Mouse (Mus musculus): Measurements from ENCODE around the gene Ano10.

The Ano10 gene

GRCm38 (mm10) chr9:122305302-122305701 lies 11.1 kb upstream of the Ano10 start:
- in situ Hi-C loops (cut with MboI; ENCODE audit: low pct_unique_long_range_greater_than_20kb in 1 of 2, low sequenced_read_pairs in 2 of 2, unreplicated experiment in 1 of 2): no loop called here

GRCm38 (mm10) chr9:122296169-122296568 lies 1.9 kb upstream of the Ano10 start:
- in situ Hi-C loops (cut with MboI; ENCODE audit: low pct_unique_long_range_greater_than_20kb in 1 of 2, low sequenced_read_pairs in 2 of 2, unreplicated experiment in 1 of 2): no loop called here

- in situ Hi-C loops (cut with MboI; ENCODE audit: low pct_unique_long_range_greater_than_20kb in 1 of 2, low sequenced_read_pairs in 2 of 2, unreplicated experiment in 1 of 2): no loop called here
Observed at GRCm38 (mm10) chr9:122295396-122295795, 1.2 kb upstream of the Ano10 start.

- in situ Hi-C loops (cut with MboI; ENCODE audit: low pct_unique_long_range_greater_than_20kb in 1 of 2, low sequenced_read_pairs in 2 of 2, unreplicated experiment in 1 of 2): no loop called here
Observed at GRCm38 (mm10) chr9:122293865-122294241, 370 bp downstream of the Ano10 start.

GRCm38 (mm10) chr9:122290192-122290591 lies 4.0 kb downstream of the Ano10 start:
- in situ Hi-C loops (cut with MboI; ENCODE audit: low pct_unique_long_range_greater_than_20kb in 1 of 2, low sequenced_read_pairs in 2 of 2, unreplicated experiment in 1 of 2): no loop called here

- in situ Hi-C loops (cut with MboI; ENCODE audit: low pct_unique_long_range_greater_than_20kb in 1 of 2, low sequenced_read_pairs in 2 of 2, unreplicated experiment in 1 of 2): no loop called here
Observed at GRCm38 (mm10) chr9:122288416-122288815, 5.8 kb downstream of the Ano10 start.

GRCm38 (mm10) chr9:122287526-122287925 lies 6.7 kb downstream of the Ano10 start:
- in situ Hi-C loops (cut with MboI; ENCODE audit: low pct_unique_long_range_greater_than_20kb in 1 of 2, low sequenced_read_pairs in 2 of 2, unreplicated experiment in 1 of 2): no loop called here

- in situ Hi-C loops (cut with MboI; ENCODE audit: low pct_unique_long_range_greater_than_20kb in 1 of 2, low sequenced_read_pairs in 2 of 2, unreplicated experiment in 1 of 2): no loop called here
Observed at GRCm38 (mm10) chr9:122285833-122286310, 8.4 kb downstream of the Ano10 start.

- in situ Hi-C loops (cut with MboI; ENCODE audit: low pct_unique_long_range_greater_than_20kb in 1 of 2, low sequenced_read_pairs in 2 of 2, unreplicated experiment in 1 of 2): no loop called here
Observed at GRCm38 (mm10) chr9:122285146-122285832, 8.9 kb downstream of the Ano10 start.

- in situ Hi-C loops (cut with MboI; ENCODE audit: low pct_unique_long_range_greater_than_20kb in 1 of 2, low sequenced_read_pairs in 2 of 2, unreplicated experiment in 1 of 2): no loop called here
Observed at GRCm38 (mm10) chr9:122284696-122285095, 9.5 kb downstream of the Ano10 start.

- in situ Hi-C loops (cut with MboI; ENCODE audit: low pct_unique_long_range_greater_than_20kb in 1 of 2, low sequenced_read_pairs in 2 of 2, unreplicated experiment in 1 of 2): no loop called here
Observed at GRCm38 (mm10) chr9:122281004-122281403, 13.2 kb downstream of the Ano10 start.

- in situ Hi-C loops (cut with MboI; ENCODE audit: low pct_unique_long_range_greater_than_20kb in 1 of 2, low sequenced_read_pairs in 2 of 2, unreplicated experiment in 1 of 2): no loop called here
Observed at GRCm38 (mm10) chr9:122276665-122277064, 17.6 kb downstream of the Ano10 start.

- in situ Hi-C loops (cut with MboI; ENCODE audit: low pct_unique_long_range_greater_than_20kb in 1 of 2, low sequenced_read_pairs in 2 of 2, unreplicated experiment in 1 of 2): no loop called here
Observed at GRCm38 (mm10) chr9:122276134-122276533, 18.1 kb downstream of the Ano10 start.

GRCm38 (mm10) chr9:122274346-122274745 lies 19.9 kb downstream of the Ano10 start:
- in situ Hi-C loops (cut with MboI; ENCODE audit: low pct_unique_long_range_greater_than_20kb in 1 of 2, low sequenced_read_pairs in 2 of 2, unreplicated experiment in 1 of 2): no loop called here

GRCm38 (mm10) chr9:122273879-122274278 lies 20.3 kb downstream of the Ano10 start:
- in situ Hi-C loops (cut with MboI; ENCODE audit: low pct_unique_long_range_greater_than_20kb in 1 of 2, low sequenced_read_pairs in 2 of 2, unreplicated experiment in 1 of 2): no loop called here

GRCm38 (mm10) chr9:122271866-122272265 lies 22.4 kb downstream of the Ano10 start:
- in situ Hi-C loops (cut with MboI; ENCODE audit: low pct_unique_long_range_greater_than_20kb in 1 of 2, low sequenced_read_pairs in 2 of 2, unreplicated experiment in 1 of 2): no loop called here

GRCm38 (mm10) chr9:122271318-122271717 lies 22.9 kb downstream of the Ano10 start:
- in situ Hi-C loops (cut with MboI; ENCODE audit: low pct_unique_long_range_greater_than_20kb in 1 of 2, low sequenced_read_pairs in 2 of 2, unreplicated experiment in 1 of 2): no loop called here

GRCm38 (mm10) chr9:122270913-122271312 lies 23.3 kb downstream of the Ano10 start:
- in situ Hi-C loops (cut with MboI; ENCODE audit: low pct_unique_long_range_greater_than_20kb in 1 of 2, low sequenced_read_pairs in 2 of 2, unreplicated experiment in 1 of 2): no loop called here

GRCm38 (mm10) chr9:122269256-122270041 lies 24.8 kb downstream of the Ano10 start:
- in situ Hi-C loops (cut with MboI; ENCODE audit: low pct_unique_long_range_greater_than_20kb in 1 of 2, low sequenced_read_pairs in 2 of 2, unreplicated experiment in 1 of 2): no loop called here

Data from mouse embryonic stem cell (cell line).